Mouse (Mus musculus) left cerebral cortex, adult 2 months (tissue): ENCODE measurements around the gene Sf3a2. TPM values are rescaled to one million over a fixed set of nuclear protein-coding genes. Genes with fewer than 3 reads are reported as not detected.

Experiments
- DNase-seq, 2 experiments: peaks; one replicate each; pipeline ENCODE4 v3.0.0; 2021 to 2022; ENCODE audit warnings: low spot score in 2 of 2, mixed read lengths in 1 of 2; ENCODE audit errors: extremely low spot score in 1 of 2
- H3K27ac ChIP-seq: fragments of 200-600 bp; 2 replicates; pipeline ENCODE4 v1.8.1; 2022
- H3K4me3 ChIP-seq: fragments of 200-600 bp; 2 replicates; pipeline ENCODE4 v1.8.1; 2022
- CTCF ChIP-seq: fragments of 200-600 bp; IDR thresholded peaks from 2 replicates; pipeline ENCODE4 v1.8.1; 2022; ENCODE audit warnings: antibody characterized with exemption, mild to moderate bottlenecking, moderate library complexity
- intact Hi-C: fragments of 180-260 bp; cut with DNase I; formaldehyde crosslinking; loops from one replicate; pipeline ENCODE4 v1.15.1; 2025
- total RNA-seq, 2 experiments: library from RNA; stranded (reverse); gene quantifications; 2 replicates each; pipeline ENCODE4 v1.2.3; 2021

Sf3a2 gene
- total RNA-seq, 2 experiments from 2014 or later = 42.0 to 48.7 TPM

GRCm38 (mm10) chr10:80829359-80830278 lies 31.6 kb downstream of the Sf3a2 start:
- DNase-seq = no peak
- no peak overlapping the region for H3K4me3 ChIP-seq
- intact Hi-C loops = loop anchor here (5.0 kb wide), 1 partner anchor 168 kb away; no protein-coding TSS in a partner anchor
- no peak overlapping the region for H3K27ac ChIP-seq
- TF ChIP-seq CTCF = no peak

- no peak overlapping the region for H3K4me3 ChIP-seq
- intact Hi-C loops = no loop called here
- H3K27ac ChIP-seq = no peak overlapping the region
- DNase-seq = no peak
- no peak for TF ChIP-seq CTCF
These were observed 33.1 kb downstream of the Sf3a2 start for GRCm38 (mm10) chr10:80831136-80831535.

- intact Hi-C loops = no loop called here
- no peak overlapping the region for H3K4me3 ChIP-seq
- H3K27ac ChIP-seq = no peak overlapping the region
- TF ChIP-seq CTCF = no peak
- no peak for DNase-seq
These were observed 34.8 kb downstream of the Sf3a2 start for GRCm38 (mm10) chr10:80832818-80833217.

GRCm38 (mm10) chr10:80835617-80836016 lies 37.6 kb downstream of the Sf3a2 start:
- no peak for TF ChIP-seq CTCF
- H3K4me3 ChIP-seq = no peak overlapping the region
- DNase-seq = no peak
- intact Hi-C loops = no loop called here
- H3K27ac ChIP-seq = no peak overlapping the region

- no peak for TF ChIP-seq CTCF
- Histone ChIP-seq H3K4me3 (no peak overlapping the region), H3K27ac (no peak overlapping the region)
- intact Hi-C loops = no loop called here
- no peak for DNase-seq
These were observed 39.0 kb downstream of the Sf3a2 start for GRCm38 (mm10) chr10:80836949-80837379.

GRCm38 (mm10) chr10:80837827-80838226 lies 39.8 kb downstream of the Sf3a2 start:
- no peak for TF ChIP-seq CTCF
- Histone ChIP-seq H3K4me3 (no peak overlapping the region), H3K27ac (no peak overlapping the region)
- intact Hi-C loops = no loop called here
- DNase-seq = no peak

- H3K27ac ChIP-seq = no peak overlapping the region
These were observed 40.4 kb downstream of the Sf3a2 start for GRCm38 (mm10) chr10:80838346-80838912.

GRCm38 (mm10) chr10:80839848-80840247 lies 41.9 kb downstream of the Sf3a2 start:
- Histone ChIP-seq H3K4me3 (no peak overlapping the region), H3K27ac (no peak overlapping the region)
- DNase-seq = no peak
- no peak for TF ChIP-seq CTCF
- intact Hi-C loops = no loop called here

More at GRCm38 (mm10) chr10:80838346-80838912, 40.4 kb downstream of the Sf3a2 start:
- DNase-seq = no peak
- intact Hi-C loops = no loop called here
- no peak for TF ChIP-seq CTCF
- H3K4me3 ChIP-seq = no peak overlapping the region

GRCm38 (mm10) chr10:80841685-80842084 lies 43.7 kb downstream of the Sf3a2 start:
- intact Hi-C loops = no loop called here
- no peak overlapping the region for H3K4me3 ChIP-seq

GRCm38 (mm10) chr10:80842334-80842733 lies 44.3 kb downstream of the Sf3a2 start:
- Histone ChIP-seq H3K4me3 (peak overlapping the region; percentile 60), H3K27ac (peak overlapping the region; percentile 84; the same call in 1 of the 2 replicates)
- peak; percentile 58 to 60 for DNase-seq
- TF ChIP-seq CTCF = no peak
- intact Hi-C loops = no loop called here

More at GRCm38 (mm10) chr10:80841685-80842084, 43.7 kb downstream of the Sf3a2 start:
- TF ChIP-seq CTCF = no peak
- DNase-seq = no peak
- peak overlapping the region; percentile 56; the same call in 1 of the 2 replicates for H3K27ac ChIP-seq

GRCm38 (mm10) chr10:80843087-80843930 lies 45.3 kb downstream of the Sf3a2 start:
- Histone ChIP-seq H3K4me3 (peak overlapping the region; percentile 60), H3K27ac (peak overlapping the region; percentile 84)
- intact Hi-C loops = no loop called here
- TF ChIP-seq CTCF = no peak
- no peak for DNase-seq
